Mouse (Mus musculus) C2C12 (cell line): ENCODE results near the gene Kcnk10. TPM values are rescaled to one million over a fixed set of nuclear protein-coding genes. Genes with fewer than 3 reads are reported as not detected.

Experiments used
- H3K27me3 ChIP-seq: one replicate; pipeline ENCODE4 v1.6.1; 2011; ENCODE audit not compliant: control insufficient read depth, insufficient read depth, insufficient read length
- H3K36me3 ChIP-seq: one replicate; pipeline ENCODE4 v1.6.1; 2011; ENCODE audit not compliant: control insufficient read depth, insufficient read depth
- H3K4me3 ChIP-seq: one replicate; pipeline ENCODE4 v1.5.1; 2011; ENCODE audit warnings: mild to moderate bottlenecking, control low read depth; ENCODE audit not compliant: poor library complexity, insufficient read depth, severe bottlenecking
- H3K79me2 ChIP-seq: one replicate; pipeline ENCODE4 v1.6.1; 2011; ENCODE audit not compliant: control insufficient read depth, insufficient read depth
- H3K79me3 ChIP-seq: one replicate; pipeline ENCODE4 v1.6.1; 2011; ENCODE audit warnings: low read depth, control low read depth
- H3ac ChIP-seq: one replicate; pipeline ENCODE3; 2011; ENCODE audit warnings: low read depth; ENCODE audit not compliant: control insufficient read depth, insufficient read length
- CEBPB ChIP-seq: IDR thresholded peaks from one replicate; pipeline ENCODE4 v1.6.1; 2011; ENCODE audit warnings: low read depth, mild to moderate bottlenecking, control low read depth, moderate library complexity
- CTCF ChIP-seq: IDR thresholded peaks from one replicate; pipeline ENCODE4 v1.5.1; 2011; ENCODE audit not compliant: control insufficient read depth, insufficient read depth, insufficient read length
- FOSL1 ChIP-seq: IDR thresholded peaks from one replicate; pipeline ENCODE4 v1.8.0; 2011; ENCODE audit warnings: mild to moderate bottlenecking, low read length; ENCODE audit not compliant: poor library complexity, insufficient read depth, severe bottlenecking
- MAX ChIP-seq: IDR thresholded peaks from one replicate; pipeline ENCODE4 v1.6.1; 2011; ENCODE audit warnings: mild to moderate bottlenecking, control low read depth
- MYOD1 ChIP-seq: IDR thresholded peaks from one replicate; pipeline ENCODE4 v1.6.1; 2011; ENCODE audit warnings: low read depth; ENCODE audit not compliant: control insufficient read depth, insufficient read length
- MYOG ChIP-seq: IDR thresholded peaks from one replicate; pipeline ENCODE4 v1.6.1; 2011; ENCODE audit not compliant: control insufficient read depth, insufficient read length; ENCODE audit errors: extremely low read depth
- USF1 ChIP-seq: IDR thresholded peaks from one replicate; pipeline ENCODE4 v1.6.1; 2011; ENCODE audit warnings: low read depth, mild to moderate bottlenecking, control low read depth, moderate library complexity
- polyA plus RNA-seq: library from polyadenylated mRNA; unstranded; fragments of >200 nt; fragmentation: generic; extraction: Trizol; gene quantifications from one replicate; pipeline ENCODE4 v1.2.1, GENCODE M21; 2012; ENCODE audit warnings: missing spikeins

Gene Kcnk10
- polyA plus RNA-seq, 1 experiment = not detected

DNA sequence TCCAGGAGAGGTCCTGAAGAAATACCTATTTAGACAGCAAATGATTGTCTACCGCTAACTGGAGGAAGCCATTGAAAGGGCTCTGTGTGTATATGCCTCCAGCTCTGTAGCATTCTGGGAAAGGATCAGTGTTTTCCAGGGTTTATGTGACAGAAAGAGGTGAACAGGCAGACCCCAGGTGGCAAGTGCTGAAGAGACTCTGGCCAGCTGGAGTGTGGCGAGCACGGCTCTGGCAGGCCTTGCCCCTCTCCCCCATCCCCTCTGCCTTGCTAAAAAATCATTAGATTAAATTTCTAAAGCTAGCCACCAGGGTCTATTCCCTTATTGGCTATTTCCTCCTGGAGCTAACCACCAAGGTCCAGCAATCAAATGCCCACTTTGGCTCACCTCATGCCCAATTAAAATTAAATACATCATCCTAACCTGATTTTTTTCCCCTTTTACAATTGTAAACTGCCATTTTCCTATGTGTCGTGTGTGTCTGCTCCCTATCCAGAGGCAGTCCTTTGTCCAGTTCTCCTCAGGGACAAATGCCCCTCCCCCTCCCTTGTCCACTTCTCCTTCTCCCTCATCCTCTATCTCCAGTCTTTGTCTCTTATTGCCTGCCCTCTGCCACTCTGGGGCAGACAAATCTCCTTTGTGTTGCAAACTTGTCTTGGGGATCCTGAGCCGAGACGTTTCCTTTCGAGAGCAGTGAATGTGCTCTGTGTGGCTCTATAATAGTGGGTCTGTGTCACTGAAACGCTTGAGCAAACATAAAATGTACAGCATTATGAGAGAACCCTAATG, 100.2 kb downstream of the Kcnk10 start:
- Histone ChIP-seq H3ac (no peak overlapping the region), H3K79me2 (no peaks in the 10 kb centered on the region), H3K27me3 (peaks cover 17% of the 10 kb centered on the region), H3K79me3 (no peaks in the 10 kb centered on the region), H3K4me3 (no peak overlapping the region), H3K36me3 (no peaks in the 10 kb centered on the region)
- TF ChIP-seq MYOG (no peak), FOSL1 (no peak), USF1 (no peak), MAX (no peak), CTCF (no peak), CEBPB (no peak), MYOD1 (no peak)

DNA sequence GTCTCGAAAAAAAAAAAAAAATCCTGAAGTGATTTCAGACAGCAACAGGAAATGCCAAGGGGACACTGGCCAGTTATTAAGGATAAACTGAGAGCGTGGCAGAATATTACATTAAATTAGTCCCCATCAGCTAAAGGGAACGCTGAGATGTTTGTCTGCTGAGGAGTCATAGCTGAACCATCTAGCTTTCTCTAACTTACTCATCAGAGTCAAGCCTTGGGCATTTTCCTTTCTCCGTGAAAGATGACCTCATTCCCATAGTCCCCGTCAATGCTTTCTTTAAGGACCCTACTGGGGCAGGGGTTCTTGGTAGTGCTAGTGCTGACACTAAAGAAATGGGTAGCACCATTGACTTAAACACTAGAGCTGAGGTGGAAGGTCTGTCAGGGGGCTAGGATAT, 106.9 kb downstream of the Kcnk10 start:
- TF ChIP-seq CEBPB (no peak), USF1 (no peak), MYOD1 (no peak), CTCF (no peak)
- Histone ChIP-seq H3K79me3 (no peaks in the 10 kb centered on the region), H3K36me3 (no peaks in the 10 kb centered on the region), H3ac (no peak overlapping the region), H3K4me3 (no peak overlapping the region), H3K27me3 (no peaks in the 10 kb centered on the region), H3K79me2 (no peaks in the 10 kb centered on the region)

DNA sequence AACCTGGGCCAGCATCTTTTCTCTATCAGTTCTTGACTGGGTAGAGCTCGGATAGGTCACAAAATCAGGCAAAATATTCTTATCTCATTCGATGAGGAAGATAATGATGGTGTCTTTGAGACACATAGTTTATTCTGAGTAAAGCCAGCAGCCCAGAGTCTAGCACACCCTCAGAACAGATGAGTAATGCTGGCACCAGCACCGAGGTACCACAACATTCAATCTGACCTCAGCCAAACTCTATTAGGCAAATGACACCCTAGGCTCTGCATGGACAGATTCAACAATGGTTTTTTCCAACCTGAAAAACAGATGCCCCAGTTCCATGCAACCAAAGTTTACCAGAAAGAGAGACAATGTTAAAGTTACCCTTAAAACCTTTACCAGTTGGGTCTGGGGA, 108.0 kb downstream of the Kcnk10 start:
- TF ChIP-seq MYOG (no peak), CEBPB (no peak)
- Histone ChIP-seq H3K27me3 (no peaks in the 10 kb centered on the region), H3K4me3 (no peak overlapping the region)

DNA sequence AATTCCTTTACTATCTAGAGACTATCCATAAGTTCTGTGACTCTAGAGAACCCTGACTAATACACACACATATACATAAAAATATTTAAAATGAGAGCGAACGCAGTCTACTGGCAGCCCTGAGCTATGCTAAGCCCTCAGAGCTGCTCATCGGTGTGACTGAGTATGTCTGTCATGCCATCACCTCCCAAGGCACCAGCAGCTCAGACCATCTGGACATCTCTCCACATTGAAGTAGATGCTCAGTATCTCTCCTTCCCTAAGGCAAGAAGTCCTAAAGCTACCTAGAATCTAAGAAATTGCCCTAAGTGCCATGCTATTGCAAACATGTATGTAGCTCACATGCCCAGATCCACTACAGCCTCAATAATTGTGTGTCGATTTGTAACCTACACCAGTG, 110.3 kb downstream of the Kcnk10 start:
- no peak for TF ChIP-seq MAX
- no peak for TF ChIP-seq USF1
- no peak for TF ChIP-seq CTCF
- no peak for TF ChIP-seq MYOG
- no peak for TF ChIP-seq MYOD1
- Histone ChIP-seq H3K36me3 (no peaks in the 10 kb centered on the region), H3K79me3 (no peaks in the 10 kb centered on the region), H3ac (no peak overlapping the region), H3K79me2 (no peaks in the 10 kb centered on the region), H3K27me3 (no peaks in the 10 kb centered on the region), H3K4me3 (no peak overlapping the region)

More for the DNA sequence above, 108.0 kb downstream of the Kcnk10 start:
- no peaks in the 10 kb centered on the region for H3K79me2 ChIP-seq
- no peak overlapping the region for H3ac ChIP-seq
- no peaks in the 10 kb centered on the region for H3K36me3 ChIP-seq
- no peaks in the 10 kb centered on the region for H3K79me3 ChIP-seq

DNA sequence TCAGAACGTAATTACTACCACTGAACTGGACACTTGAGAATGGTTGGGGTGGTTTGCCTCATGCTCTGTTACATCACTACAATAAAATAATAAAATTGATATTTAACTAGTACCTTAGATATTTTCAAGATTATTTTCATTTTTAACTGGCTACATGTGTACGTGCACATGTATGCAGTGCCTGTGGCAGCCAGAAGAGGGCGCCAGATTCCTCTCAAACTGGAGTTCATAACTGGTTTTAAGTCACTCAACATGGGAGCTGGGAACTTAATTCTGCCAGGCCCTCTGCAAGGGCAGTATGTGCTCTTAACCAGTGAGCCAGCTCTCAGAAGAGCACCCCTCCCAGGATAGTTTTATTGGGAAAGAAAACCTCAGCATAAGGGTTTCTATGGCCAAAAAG, 118.2 kb downstream of the Kcnk10 start:
- TF ChIP-seq USF1 = no peak
- no peak for TF ChIP-seq MYOD1
- no peak for TF ChIP-seq FOSL1
- no peak for TF ChIP-seq MYOG
- no peak for TF ChIP-seq CTCF
- no peak for TF ChIP-seq MAX
- TF ChIP-seq CEBPB = no peak
- Histone ChIP-seq H3K4me3 (no peak overlapping the region), H3ac (no peak overlapping the region), H3K27me3 (peaks cover 3% of the 10 kb centered on the region), H3K79me3 (no peaks in the 10 kb centered on the region), H3K36me3 (no peaks in the 10 kb centered on the region), H3K79me2 (no peaks in the 10 kb centered on the region)

DNA sequence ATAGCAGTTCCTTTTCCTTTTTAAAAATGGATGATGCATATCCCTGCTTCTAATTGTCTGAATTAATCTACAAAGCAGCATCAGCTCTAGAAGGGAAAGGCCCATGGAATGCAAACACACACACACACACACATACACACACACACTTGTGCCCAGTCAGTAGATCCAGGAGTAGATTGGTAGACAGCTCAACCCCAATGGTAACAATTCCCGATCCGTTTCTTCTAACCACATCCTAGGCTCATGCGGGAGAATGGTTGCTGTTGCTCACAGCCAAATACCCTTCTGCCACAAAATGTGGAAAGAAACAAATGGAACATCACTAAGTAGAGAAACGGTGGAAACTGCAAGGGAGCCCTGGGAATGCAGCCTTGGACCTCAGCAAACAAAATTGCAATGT, 119.2 kb downstream of the Kcnk10 start:
- H3K79me3 ChIP-seq = no peaks in the 10 kb centered on the region
- no peaks in the 10 kb centered on the region for H3K79me2 ChIP-seq
- H3ac ChIP-seq = no peak overlapping the region
- no peak overlapping the region for H3K4me3 ChIP-seq
- TF ChIP-seq CTCF (no peak), USF1 (no peak), CEBPB (no peak), MYOD1 (no peak), MYOG (no peak), FOSL1 (no peak), MAX (no peak)
- H3K27me3 ChIP-seq = peaks cover 3% of the 10 kb centered on the region
- H3K36me3 ChIP-seq = no peaks in the 10 kb centered on the region
